Mouse (Mus musculus) frontal cortex, postnatal 25 days (tissue): ENCODE results near the gene Lce1g.

Source experiments
- DNase-seq, 2 experiments: peaks; one replicate each; pipeline ENCODE4 v3.0.0; 2022; ENCODE audit warnings: low spot score in 2 of 2

The Lce1g gene

GRCm38 (mm10) chr3:92752238-92752637 is at the start of gene Lce1g:
TSS of gene Lce1g (minus strand) at chr3:92752338.
- DNase-seq, result no peak

GRCm38 (mm10) chr3:92790414-92790813 is 38.3 kb upstream of the Lce1g start, which contains the start of gene Lce1j:
TSS of gene Lce1j (minus strand) at chr3:92790514.
- no peak for DNase-seq

GRCm38 (mm10) chr3:92778799-92779198 is 26.7 kb upstream of the Lce1g start, which contains the start of gene Lce1i:
TSS of gene Lce1i (minus strand) at chr3:92778899.
- DNase-seq, result no peak

GRCm38 (mm10) chr3:92771573-92771972 is 19.4 kb upstream of the Lce1g start:
- no peak for DNase-seq

GRCm38 (mm10) chr3:92764965-92765364 is 12.8 kb upstream of the Lce1g start, which contains the start of gene Lce1h:
TSS of gene Lce1h (minus strand) at chr3:92765065.
- DNase-seq, result no peak

- no peak for DNase-seq
Measured at GRCm38 (mm10) chr3:92753197-92753596, 1.1 kb upstream of the Lce1g start.

GRCm38 (mm10) chr3:92738996-92739395 is 13.1 kb downstream of the Lce1g start, which contains the start of gene Gm38119:
TSS of gene Gm38119 (minus strand) at chr3:92739096.
- DNase-seq, result no peak

- DNase-seq, result no peak
Measured at GRCm38 (mm10) chr3:92722631-92723030, 29.5 kb downstream of the Lce1g start.

GRCm38 (mm10) chr3:92720250-92720649 is 31.9 kb downstream of the Lce1g start, which contains the start of gene Lce1f:
TSS of gene Lce1f (minus strand) at chr3:92720350.
- DNase-seq, result no peak

- DNase-seq, result no peak
Measured at GRCm38 (mm10) chr3:92715122-92715521, 37.0 kb downstream of the Lce1g start.

- no peak for DNase-seq
Measured at GRCm38 (mm10) chr3:92708974-92709373, 43.2 kb downstream of the Lce1g start, which contains the start of gene Lce1e. TSS of gene Lce1e (minus strand) at chr3:92709074.
